Mouse (Mus musculus) ES-Bruce4 (cell line): ENCODE measurements around the gene Ntmt1.

ENCODE experiments used
- CTCF ChIP-seq: IDR thresholded peaks from one replicate; pipeline ENCODE4 v1.8.1; 2011; ENCODE audit warnings: low read depth, low read length
- EP300 ChIP-seq: IDR thresholded peaks from 2 replicates; pipeline ENCODE4 v1.6.1; 2011; ENCODE audit warnings: low read depth, low read length; ENCODE audit not compliant: insufficient read depth
- POLR2A ChIP-seq: IDR thresholded peaks from one replicate; pipeline ENCODE4 v1.8.1; 2011; ENCODE audit warnings: low read length; ENCODE audit not compliant: insufficient read depth

DNA sequence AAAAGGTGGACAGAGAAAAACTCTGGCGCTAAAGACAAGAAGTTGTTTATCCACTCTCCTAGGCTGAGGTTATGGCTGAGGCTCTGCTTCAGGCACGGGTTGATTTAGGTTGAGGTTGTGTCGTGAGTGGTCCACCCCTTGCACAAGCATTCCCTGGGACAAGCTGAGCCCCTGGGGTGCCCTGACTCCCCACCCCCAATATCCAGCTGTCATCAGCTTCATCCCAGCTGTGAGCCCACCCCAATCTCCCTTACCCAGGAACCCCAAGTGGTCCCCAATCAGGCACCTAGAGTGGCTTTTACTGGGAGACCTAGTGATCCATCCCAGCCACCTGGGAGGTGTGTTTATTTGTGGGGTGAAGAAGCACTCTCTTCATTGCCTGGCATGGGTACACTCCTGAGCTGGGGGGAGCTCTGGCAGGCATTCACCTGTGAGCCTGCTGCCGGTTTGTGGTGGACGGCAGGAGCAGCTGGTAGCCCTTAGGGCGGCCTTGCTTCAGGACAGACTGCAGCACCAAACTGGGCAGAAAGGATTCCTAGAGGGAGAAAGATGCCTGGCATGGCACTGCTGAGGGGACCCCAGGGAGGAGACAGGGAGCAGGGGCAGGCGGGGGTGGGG is 12.2 kb upstream of the Ntmt1 start:
- no peak for TF ChIP-seq CTCF
- no peak for TF ChIP-seq POLR2A
- TF ChIP-seq EP300 = no peak
